Mouse (Mus musculus): Measurements from ENCODE around the gene Tmc2. TPM values are rescaled to one million over a fixed set of nuclear protein-coding genes. Genes with fewer than 3 reads are reported as not detected.

Gene Tmc2
- polyA plus RNA-seq, 2 experiments = not detected

DNA sequence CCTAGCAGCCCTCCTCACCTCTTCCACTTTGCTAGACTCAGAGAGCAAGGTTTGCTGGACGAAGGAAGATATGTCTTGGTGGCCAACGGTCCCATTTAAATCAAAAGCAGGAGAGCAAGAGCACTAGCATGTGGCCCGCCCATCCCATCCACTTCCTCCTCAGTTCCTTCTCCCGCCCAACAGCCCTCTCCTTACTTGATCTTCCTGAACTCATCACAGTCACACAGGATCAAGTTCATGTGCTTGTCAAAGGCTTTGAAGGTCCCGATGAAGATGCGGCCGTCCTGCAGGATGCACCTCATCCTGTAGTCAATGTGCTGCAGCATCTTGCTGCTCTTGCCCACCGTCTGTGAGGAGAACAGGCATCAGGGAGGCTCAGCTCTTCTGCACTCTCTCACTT, 18.2 kb upstream of the Tmc2 start:
- H3K4me3 ChIP-seq (ENCODE audit: insufficient read depth in 1 of 2, low read depth in 2 of 2, low read length in 2 of 2) = peak overlapping the region; percentile 36 to 100
- no peak overlapping the region for H3K27ac ChIP-seq
- H3K4me2 ChIP-seq (ENCODE audit: low read depth) = peak overlapping the region; percentile 98
- TF ChIP-seq EP300 (IDR thresholded peaks at IDR 0.05; ENCODE audit: low read depth) (no peak), CTCF (IDR thresholded peaks at IDR 0.05; ENCODE audit: low read depth) (no peak)
- 51% methylated on average over 8 of the region's 8 CpGs for WGBS (ENCODE audit: insufficient replicate concordance)
- no peak overlapping the region; the same call in 1 of the 2 replicates for H3K9ac ChIP-seq (replicated peaks)
- peaks cover 9 to 13% of the 10 kb centered on the region in 2 experiments for H3K4me1 ChIP-seq (replicated peaks; ENCODE audit: control insufficient read depth in 2 of 2, insufficient read depth in 2 of 2, low read length in 1 of 2)
- peaks cover 54% of the 10 kb centered on the region for H3K36me3 ChIP-seq (replicated peaks; ENCODE audit: control insufficient read depth, insufficient read depth, low read depth)
- no peaks in the 10 kb centered on the region for H3K27me3 ChIP-seq (ENCODE audit: control insufficient read depth, insufficient read depth, low read length)
- ATAC-seq (ENCODE audit: insufficient read depth) (no peak), DNase-seq (ENCODE audit: low read depth in 3 of 3, low spot score in 3 of 3) (no peak)
- no peaks in the 10 kb centered on the region for H3K9me3 ChIP-seq (ENCODE audit: control insufficient read depth, low read length)

DNA sequence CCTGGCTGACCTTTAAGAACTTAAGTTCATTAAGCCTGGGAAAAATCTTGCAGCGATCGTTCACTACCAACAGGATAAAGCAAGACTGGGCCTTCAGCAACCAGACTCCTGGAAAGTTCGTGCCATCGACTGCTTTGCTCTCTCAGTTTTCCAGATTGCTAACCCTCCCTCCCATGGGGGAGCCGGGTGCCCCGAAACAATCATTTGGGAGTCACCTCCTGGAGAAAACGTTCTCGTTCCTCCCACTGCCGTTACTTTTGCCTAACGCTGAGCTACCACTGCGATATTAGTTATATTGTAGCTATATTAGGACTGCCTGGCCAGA, 16.7 kb upstream of the Tmc2 start:
- peak; percentile 10; the same call in 1 of the 2 replicates for ATAC-seq (ENCODE audit: insufficient read depth)

GRCm38 (mm10) chr2:130178706-130179506, 16.1 kb upstream of the Tmc2 start, which contains the start of gene Snrpb:
Gene Snrpb (minus strand): TSS chr2:130179403.
- Histone ChIP-seq H3K4me2 (ENCODE audit: low read depth) (peak within 1 kb of the TSS; percentile 98), H3K27me3 (ENCODE audit: control insufficient read depth, insufficient read depth, low read length) (no peaks in the 10 kb centered on the region), H3K36me3 (replicated peaks; ENCODE audit: control insufficient read depth, insufficient read depth, low read depth) (peaks cover 33% of the 10 kb centered on the region), H3K9ac (replicated peaks) (peak within 1 kb of the TSS; percentile 100), H3K4me1 (replicated peaks; ENCODE audit: control insufficient read depth in 2 of 2, insufficient read depth in 2 of 2, low read length in 1 of 2) (peaks cover 9 to 13% of the 10 kb centered on the region in 2 experiments), H3K27ac (peak within 1 kb of the TSS; percentile 76), H3K4me3 (ENCODE audit: insufficient read depth in 1 of 2, low read depth in 2 of 2, low read length in 2 of 2) (peak within 1 kb of the TSS; percentile 95 to 100), H3K9me3 (ENCODE audit: control insufficient read depth, low read length) (no peaks in the 10 kb centered on the region)
- peak; percentile 90 for ATAC-seq (ENCODE audit: insufficient read depth)
- WGBS (ENCODE audit: insufficient replicate concordance) = under 1% methylated on average over 81 of the region's 81 CpGs
- peak; percentile 82 to 84 (median 84) for DNase-seq (ENCODE audit: low read depth in 3 of 3, low spot score in 3 of 3)
- peak; percentile 10; the same call in 1 of the 2 replicates for TF ChIP-seq CTCF (IDR thresholded peaks at IDR 0.05; ENCODE audit: low read depth)
- TF ChIP-seq EP300 (IDR thresholded peaks at IDR 0.05; ENCODE audit: low read depth) = peak; percentile 22; the same call in 1 of the 2 replicates

More for the DNA sequence above, 16.7 kb upstream of the Tmc2 start:
- no peak for DNase-seq (ENCODE audit: low read depth in 3 of 3, low spot score in 3 of 3)
- Histone ChIP-seq H3K4me2 (ENCODE audit: low read depth) (peak overlapping the region; percentile 98), H3K27ac (peak overlapping the region; percentile 76), H3K9me3 (ENCODE audit: control insufficient read depth, low read length) (no peaks in the 10 kb centered on the region), H3K9ac (replicated peaks) (peak overlapping the region; percentile 100), H3K27me3 (ENCODE audit: control insufficient read depth, insufficient read depth, low read length) (no peaks in the 10 kb centered on the region), H3K4me1 (replicated peaks; ENCODE audit: control insufficient read depth in 2 of 2, insufficient read depth in 2 of 2, low read length in 1 of 2) (peaks cover 9 to 13% of the 10 kb centered on the region in 2 experiments), H3K4me3 (ENCODE audit: insufficient read depth in 1 of 2, low read depth in 2 of 2, low read length in 2 of 2) (peak overlapping the region; percentile 95 to 100), H3K36me3 (replicated peaks; ENCODE audit: control insufficient read depth, insufficient read depth, low read depth) (peaks cover 38% of the 10 kb centered on the region)
- TF ChIP-seq EP300 (IDR thresholded peaks at IDR 0.05; ENCODE audit: low read depth) (no peak), CTCF (IDR thresholded peaks at IDR 0.05; ENCODE audit: low read depth) (no peak)
- 0% methylated on average over 11 of the region's 11 CpGs for WGBS (ENCODE audit: insufficient replicate concordance)

- Histone ChIP-seq H3K27me3 (ENCODE audit: control insufficient read depth, insufficient read depth, low read length) (no peaks in the 10 kb centered on the region), H3K4me2 (ENCODE audit: low read depth) (peak overlapping the region; percentile 98), H3K9me3 (ENCODE audit: control insufficient read depth, low read length) (no peaks in the 10 kb centered on the region), H3K4me3 (ENCODE audit: insufficient read depth in 1 of 2, low read depth in 2 of 2, low read length in 2 of 2) (peak overlapping the region; percentile 95 to 100), H3K36me3 (replicated peaks; ENCODE audit: control insufficient read depth, insufficient read depth, low read depth) (peaks cover 26% of the 10 kb centered on the region), H3K4me1 (replicated peaks; ENCODE audit: control insufficient read depth in 2 of 2, insufficient read depth in 2 of 2, low read length in 1 of 2) (peaks cover 9 to 13% of the 10 kb centered on the region in 2 experiments), H3K9ac (replicated peaks) (peak overlapping the region; percentile 100), H3K27ac (peak overlapping the region; percentile 52; the same call in 1 of the 2 replicates)
- DNase-seq (ENCODE audit: low read depth in 3 of 3, low spot score in 3 of 3) = no peak
- WGBS (ENCODE audit: insufficient replicate concordance) = under 1% methylated on average over 15 of the region's 15 CpGs
- ATAC-seq (ENCODE audit: insufficient read depth) = peak; percentile 69
- TF ChIP-seq CTCF (IDR thresholded peaks at IDR 0.05; ENCODE audit: low read depth) (0 out of 2 replicates have a peak, but pooled peaks have one; percentile 8), EP300 (IDR thresholded peaks at IDR 0.05; ENCODE audit: low read depth) (no peak)
Observed at GRCm38 (mm10) chr2:130179507-130180019, 15.4 kb upstream of the Tmc2 start.

DNA sequence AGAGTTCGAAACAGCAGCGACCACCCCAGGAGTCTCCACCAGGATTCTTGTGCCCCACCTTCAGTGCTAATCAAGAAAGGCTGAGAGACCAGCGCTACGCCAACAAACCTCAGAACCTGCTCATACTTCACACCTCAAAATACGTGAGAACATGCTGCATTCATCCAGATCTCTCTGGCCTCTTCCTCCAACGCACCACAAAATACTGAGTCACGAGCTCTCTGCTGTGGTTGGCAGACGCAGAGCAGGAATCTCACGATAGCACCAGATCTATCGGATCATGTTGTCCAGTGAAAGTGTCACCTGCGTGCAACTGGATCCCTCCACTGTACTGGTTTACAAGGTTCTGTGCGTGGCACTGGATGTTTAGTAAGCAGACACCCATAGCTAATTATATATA, 6.6 kb upstream of the Tmc2 start:
- 69% methylated on average over 12 of the region's 12 CpGs for WGBS (ENCODE audit: insufficient replicate concordance)
- DNase-seq (ENCODE audit: low read depth in 3 of 3, low spot score in 3 of 3) = no peak
- H3K9me3 ChIP-seq (ENCODE audit: control insufficient read depth, low read length) = no peaks in the 10 kb centered on the region
- no peak overlapping the region for H3K4me3 ChIP-seq (ENCODE audit: insufficient read depth in 1 of 2, low read depth in 2 of 2, low read length in 2 of 2)
- TF ChIP-seq CTCF (IDR thresholded peaks at IDR 0.05; ENCODE audit: low read depth) = no peak
- no peak for TF ChIP-seq EP300 (IDR thresholded peaks at IDR 0.05; ENCODE audit: low read depth)
- H3K4me1 ChIP-seq (replicated peaks; ENCODE audit: control insufficient read depth in 2 of 2, insufficient read depth in 2 of 2, low read length in 1 of 2) = no peaks in the 10 kb centered on the region
- ATAC-seq (ENCODE audit: insufficient read depth) = no peak
- H3K27ac ChIP-seq = no peak overlapping the region
- no peak overlapping the region for H3K9ac ChIP-seq (replicated peaks)
- no peaks in the 10 kb centered on the region for H3K27me3 ChIP-seq (ENCODE audit: control insufficient read depth, insufficient read depth, low read length)
- H3K4me2 ChIP-seq (ENCODE audit: low read depth) = no peak overlapping the region
- H3K36me3 ChIP-seq (replicated peaks; ENCODE audit: control insufficient read depth, insufficient read depth, low read depth) = no peaks in the 10 kb centered on the region

Measured in liver, embryonic 14.5 days (tissue).